Mouse (Mus musculus) midbrain, postnatal 0 days (tissue): ENCODE data around the gene Lrmda. TPM values are rescaled to one million over a fixed set of nuclear protein-coding genes. Genes with fewer than 3 reads are reported as not detected.

ENCODE experiments used
- ATAC-seq: fragments of 200-750 bp; cut with Nextera tagmentation; 2 replicates; pipeline ENCODE4 v1.8.0; 2017; ENCODE audit warnings: moderate number of reproducible peaks, mild to moderate bottlenecking, moderate TSS enrichment, moderate library complexity; ENCODE audit not compliant: low FRiP score
- DNase-seq: peaks from one replicate; pipeline ENCODE4 v3.0.0-alpha.2; 2015; ENCODE audit warnings: low spot score
- H3K27ac ChIP-seq: fragments of 300-500 bp; sonication (generic); 2 replicates; pipeline ENCODE4 v1.5.1; 2014; ENCODE audit warnings: low read depth, mild to moderate bottlenecking, low read length, mixed read lengths
- H3K27me3 ChIP-seq: fragments of 300-500 bp; sonication (generic); 2 replicates; pipeline ENCODE4 v1.6.1; 2014; ENCODE audit warnings: low read length, control low read depth, mixed read lengths; ENCODE audit not compliant: insufficient read depth
- H3K36me3 ChIP-seq: fragments of 300-500 bp; sonication (generic); 2 replicates; pipeline ENCODE4 v1.6.1; 2014; ENCODE audit warnings: low read length, control low read depth, mixed read lengths; ENCODE audit not compliant: insufficient read depth
- H3K4me1 ChIP-seq: fragments of 300-500 bp; sonication (generic); 2 replicates; pipeline ENCODE4 v1.6.1; 2014; ENCODE audit warnings: mild to moderate bottlenecking, control low read depth, antibody characterized with exemption, low read length, mixed read lengths; ENCODE audit not compliant: insufficient read depth
- H3K4me2 ChIP-seq: fragments of 300-500 bp; sonication (generic); 2 replicates; pipeline ENCODE4 v1.6.1; 2014; ENCODE audit warnings: low read depth, mild to moderate bottlenecking, low read length, mixed read lengths; ENCODE audit not compliant: poor library complexity, severe bottlenecking
- H3K4me3 ChIP-seq: fragments of 300-500 bp; sonication (generic); 2 replicates; pipeline ENCODE4 v1.5.1; 2014; ENCODE audit warnings: low read depth, mild to moderate bottlenecking, low read length, moderate library complexity
- H3K9ac ChIP-seq: fragments of 300-500 bp; sonication (generic); replicated peaks from 2 replicates; pipeline ENCODE4 v1.6.1; 2014; ENCODE audit warnings: mild to moderate bottlenecking, low read length, moderate library complexity, mixed read lengths; ENCODE audit not compliant: poor library complexity, severe bottlenecking
- H3K9me3 ChIP-seq: fragments of 300-500 bp; sonication (generic); 2 replicates; pipeline ENCODE4 v1.6.1; 2016; ENCODE audit warnings: low read length, control low read depth
- CTCF ChIP-seq: IDR thresholded peaks from 2 replicates; pipeline ENCODE4 v1.5.1; 2016; ENCODE audit warnings: antibody characterized with exemption, mild to moderate bottlenecking
- WGBS: fragments of 180-500 bp; shearing (Covaris S2); extraction: QIAGEN DNeasy Blood & Tissue Kit; methylation state at CpG from one replicate; pipeline ENCODE4 v1.1.7; 2014; 5-methylcytosine and 5-hydroxymethylcytosine counted together
- polyA plus RNA-seq: library from polyadenylated mRNA; unstranded; fragments of >200 nt; fragmentation: Nextera tagmentation; extraction: Ambion mirVana; gene quantifications from 2 replicates; pipeline ENCODE4 v1.2.1, GENCODE M21; 2015
- total RNA-seq: library from RNA; depleted of rRNA; stranded (reverse); fragments of >200 nt; gene quantifications from 2 replicates; pipeline ENCODE4 v1.2.3, GENCODE M21; 2014

The Lrmda gene
- total and polyA plus RNA-seq, 2 experiments from 2014 or later = 0.35 TPM; not detected in 1

- Histone ChIP-seq H3K9me3 (no peaks in the 10 kb centered on the region), H3K27ac (no peak overlapping the region), H3K36me3 (no peaks in the 10 kb centered on the region), H3K4me2 (no peak overlapping the region), H3K4me1 (no peaks in the 10 kb centered on the region), H3K27me3 (no peaks in the 10 kb centered on the region), H3K9ac (no peak overlapping the region), H3K4me3 (no peak overlapping the region)
- DNase-seq (peak; percentile 89), ATAC-seq (no peak)
- WGBS = 16% methylated on average over 4 of the region's 4 CpGs
- TF ChIP-seq CTCF = peak; percentile 90
Measured at GRCm38 (mm10) chr14:23046330-23046729, 1026.8 kb downstream of the Lrmda start.

- Histone ChIP-seq H3K36me3 (no peaks in the 10 kb centered on the region), H3K4me3 (no peak overlapping the region), H3K27me3 (no peaks in the 10 kb centered on the region), H3K27ac (no peak overlapping the region), H3K9me3 (no peaks in the 10 kb centered on the region), H3K9ac (no peak overlapping the region), H3K4me1 (no peaks in the 10 kb centered on the region), H3K4me2 (no peak overlapping the region)
- TF ChIP-seq CTCF = no peak
- ATAC-seq (no peak), DNase-seq (no peak)
- 90% methylated on average over 7 of the region's 7 CpGs for WGBS
Measured at GRCm38 (mm10) chr14:23051441-23051840, 1031.9 kb downstream of the Lrmda start.

- DNase-seq (peak; percentile 53), ATAC-seq (no peak)
- WGBS = 53% methylated on average over 11 of the region's 11 CpGs
- Histone ChIP-seq H3K9ac (no peak overlapping the region), H3K4me1 (no peaks in the 10 kb centered on the region), H3K4me3 (no peak overlapping the region), H3K4me2 (no peak overlapping the region), H3K9me3 (no peaks in the 10 kb centered on the region), H3K27ac (no peak overlapping the region), H3K36me3 (no peaks in the 10 kb centered on the region), H3K27me3 (no peaks in the 10 kb centered on the region)
- no peak for TF ChIP-seq CTCF
Measured at GRCm38 (mm10) chr14:23052833-23053592, 1033.5 kb downstream of the Lrmda start.

- no peaks in the 10 kb centered on the region for H3K36me3 ChIP-seq
- WGBS = 90% methylated on average over 6 of the region's 6 CpGs
- no peak overlapping the region for H3K4me2 ChIP-seq
- H3K4me1 ChIP-seq = no peaks in the 10 kb centered on the region
- DNase-seq (no peak), ATAC-seq (no peak)
- TF ChIP-seq CTCF = no peak
- no peak overlapping the region for H3K4me3 ChIP-seq
- H3K27me3 ChIP-seq = no peaks in the 10 kb centered on the region
- no peak overlapping the region for H3K27ac ChIP-seq
- no peaks in the 10 kb centered on the region for H3K9me3 ChIP-seq
- no peak overlapping the region for H3K9ac ChIP-seq
Measured at GRCm38 (mm10) chr14:23057228-23057976, 1037.9 kb downstream of the Lrmda start.

DNA sequence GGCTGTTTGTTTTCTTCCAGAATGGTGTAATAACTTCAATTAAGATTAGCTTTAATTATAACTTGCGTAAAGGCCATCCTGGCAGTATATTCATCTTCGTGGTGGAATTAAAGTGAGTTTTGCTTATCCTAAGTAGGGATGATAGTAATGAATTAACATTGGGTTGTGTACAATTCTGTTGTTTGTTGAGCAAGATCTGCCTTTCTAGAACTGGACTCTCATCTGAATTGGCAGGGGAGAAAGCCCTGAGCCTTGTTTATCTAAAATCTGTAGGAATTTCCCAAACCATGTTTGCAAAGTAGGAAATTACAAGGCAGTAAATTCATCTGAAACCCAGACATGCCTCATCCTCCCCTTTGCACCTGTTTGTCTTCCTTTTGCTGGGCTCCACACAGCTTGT is 1038.5 kb downstream of the Lrmda start:
- Histone ChIP-seq H3K9ac (no peak overlapping the region), H3K4me3 (no peak overlapping the region), H3K4me2 (no peak overlapping the region), H3K27me3 (no peaks in the 10 kb centered on the region), H3K27ac (no peak overlapping the region), H3K4me1 (no peaks in the 10 kb centered on the region), H3K9me3 (no peaks in the 10 kb centered on the region), H3K36me3 (no peaks in the 10 kb centered on the region)
- no peak for ATAC-seq
- WGBS = 97% methylated on average over 2 of the region's 2 CpGs
- no peak for DNase-seq
- no peak for TF ChIP-seq CTCF

DNA sequence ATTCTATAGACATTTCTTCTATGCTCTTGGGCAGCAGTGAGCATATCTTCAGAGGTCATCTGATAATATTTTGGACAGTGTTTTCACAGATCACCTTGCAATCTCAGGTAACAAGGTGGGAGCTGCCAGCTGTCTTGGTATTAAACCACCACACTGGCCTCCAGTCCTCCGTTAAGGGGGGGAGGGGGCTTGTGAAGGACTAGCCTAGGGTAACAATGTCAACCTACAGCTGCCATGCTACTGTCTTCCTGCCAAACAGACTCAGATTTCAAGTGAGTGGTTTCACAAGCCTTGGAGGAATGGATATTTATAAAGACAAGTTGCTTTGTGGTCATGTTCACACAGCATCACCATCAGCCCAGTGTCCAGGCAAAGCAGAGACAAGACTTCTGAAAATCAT is 1059.2 kb downstream of the Lrmda start:
- no peak overlapping the region for H3K9ac ChIP-seq
- TF ChIP-seq CTCF = no peak
- H3K27ac ChIP-seq = no peak overlapping the region
- no peaks in the 10 kb centered on the region for H3K4me1 ChIP-seq
- H3K4me2 ChIP-seq = no peak overlapping the region
- H3K9me3 ChIP-seq = no peaks in the 10 kb centered on the region
- DNase-seq (no peak), ATAC-seq (no peak)
- H3K4me3 ChIP-seq = no peak overlapping the region
- no peaks in the 10 kb centered on the region for H3K36me3 ChIP-seq
- H3K27me3 ChIP-seq = no peaks in the 10 kb centered on the region
- WGBS = 87% methylated on average over 1 of the region's 1 CpGs
